Mouse (Mus musculus) thymus, adult 18-20 months (tissue): ENCODE data around the gene Ltc4s.
A peak's percentile ranks its signal among the peaks of the same experiment; 100 is the strongest.

Source experiments
- DNase-seq, 2 experiments: peaks; one replicate each; pipeline ENCODE4 v3.0.0; 2022; ENCODE audit warnings: mixed read lengths in 2 of 2

The Ltc4s gene

DNA sequence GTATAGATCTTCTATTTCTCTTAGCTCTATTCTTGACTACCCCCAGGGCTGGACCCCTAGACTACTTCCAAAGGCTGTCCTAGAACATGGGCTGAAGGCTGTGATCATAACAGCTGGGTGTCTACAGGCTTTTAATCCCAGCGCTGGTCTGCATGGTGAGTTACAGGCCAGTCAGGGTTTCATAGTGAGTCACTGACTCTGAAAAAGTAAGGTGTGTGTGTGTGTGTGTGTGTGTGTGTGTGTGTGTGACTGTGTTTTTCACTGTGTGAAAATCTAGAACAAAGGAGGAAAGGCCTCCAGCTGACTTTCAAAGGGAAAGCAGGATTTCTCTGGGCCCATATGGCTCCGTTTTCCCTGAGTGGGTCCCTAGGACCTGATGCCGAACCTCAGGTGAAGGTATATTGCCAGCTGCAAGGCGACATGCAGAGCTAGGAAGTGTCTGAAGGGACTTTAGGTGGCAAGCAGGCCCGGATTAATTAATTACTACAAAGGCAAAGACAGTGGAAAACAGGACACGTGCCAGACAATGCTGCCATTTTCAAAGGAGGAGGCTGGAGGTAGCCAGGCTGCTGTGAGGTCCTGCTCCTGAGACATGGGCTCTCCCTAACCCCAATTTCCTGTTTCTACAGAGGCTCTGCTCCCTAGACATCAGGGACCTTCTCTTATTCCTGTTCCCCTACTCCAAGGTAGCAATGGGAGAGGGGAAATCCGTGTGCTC, 15.7 kb downstream of the Ltc4s start:
- DNase-seq: no peak

DNA sequence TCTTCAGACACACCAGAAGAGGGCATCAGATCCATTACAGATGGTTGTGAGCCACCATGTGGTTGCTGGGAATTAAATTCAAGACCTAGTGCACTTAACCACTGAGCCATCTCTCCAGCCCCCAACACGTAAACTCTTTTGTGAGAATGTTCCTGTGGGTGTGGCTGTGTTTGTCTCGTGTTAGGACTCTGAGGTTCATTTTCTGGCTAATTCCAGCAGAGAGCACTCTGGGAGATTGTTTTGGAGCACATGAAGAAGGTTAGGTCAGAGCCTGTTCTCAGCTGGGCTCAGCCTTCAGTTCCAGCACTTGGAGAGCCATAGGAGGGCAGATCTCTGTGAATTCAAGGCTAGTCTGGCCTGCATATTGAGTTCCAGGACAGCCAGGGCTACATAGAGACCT, 18.6 kb downstream of the Ltc4s start:
- DNase-seq: no peak

DNA sequence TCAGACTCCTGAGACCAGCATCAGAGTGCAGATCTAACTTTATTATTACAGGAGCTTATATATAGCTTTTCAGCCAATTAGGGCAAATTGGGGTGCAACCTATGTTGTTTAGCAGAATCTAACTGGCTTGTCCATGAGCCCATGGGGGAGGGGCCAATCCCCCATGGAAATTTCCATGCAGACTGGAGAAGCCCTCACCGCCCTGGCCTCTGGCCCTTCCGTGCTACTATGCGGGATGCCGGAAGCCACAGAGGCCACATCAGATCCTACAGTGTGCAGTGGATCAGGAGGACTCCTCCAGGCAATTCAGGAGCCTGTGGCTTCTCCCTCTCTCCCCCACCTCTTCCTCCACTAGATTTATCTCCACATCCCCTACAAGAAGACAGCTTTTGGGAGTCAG, 20.6 kb downstream of the Ltc4s start:
- no peak for DNase-seq

DNA sequence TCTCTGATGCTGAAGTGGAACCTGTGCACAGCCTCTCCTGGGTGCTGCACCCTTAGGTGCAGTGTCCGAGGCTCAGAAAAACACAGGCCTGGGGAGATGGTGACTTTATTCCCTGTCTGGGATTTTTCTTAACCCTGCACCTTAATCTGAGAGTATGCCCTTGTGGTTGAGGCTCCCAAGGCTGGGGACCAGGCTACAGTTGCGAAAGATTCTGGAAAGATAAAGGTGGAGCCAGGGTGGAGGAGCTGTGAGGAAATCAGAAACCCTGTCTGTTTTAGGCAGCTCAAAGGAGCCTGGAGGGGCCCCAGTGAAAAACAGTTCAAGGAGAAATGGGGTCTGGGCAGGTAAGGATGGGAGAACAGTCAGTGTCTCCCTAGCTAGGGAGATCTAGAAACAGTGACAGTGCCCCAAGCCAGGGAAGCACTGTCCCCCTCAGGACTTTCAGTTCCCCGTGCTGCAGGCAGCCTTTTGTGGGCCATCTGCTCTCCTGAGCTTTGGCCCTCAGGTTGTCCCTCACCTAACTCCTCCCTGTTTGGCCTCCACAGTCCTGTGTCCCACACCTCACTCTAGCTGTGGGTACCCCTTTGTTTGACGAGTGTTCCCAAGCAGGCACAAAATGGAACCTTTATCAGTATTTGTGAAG, 21.6 kb downstream of the Ltc4s start:
- no peak for DNase-seq

DNA sequence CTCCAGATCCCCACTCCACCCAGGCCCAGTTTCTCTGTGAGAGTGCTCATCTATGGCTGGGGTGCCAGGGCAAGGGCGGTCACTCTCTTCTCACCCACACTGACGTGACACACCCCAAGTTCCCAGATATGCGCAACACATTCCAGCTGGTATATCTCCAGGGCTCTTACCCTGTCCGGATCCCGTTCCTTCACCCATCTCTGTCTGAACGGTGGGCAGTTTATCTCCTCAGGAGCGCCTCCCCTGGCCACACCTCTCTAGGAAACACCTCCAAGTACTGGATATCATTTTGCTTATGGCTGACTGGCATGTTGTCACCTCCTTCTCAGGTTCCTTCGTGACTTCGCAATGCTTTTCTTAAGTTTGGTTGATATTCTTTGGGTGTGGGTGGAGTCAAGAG, 22.8 kb downstream of the Ltc4s start:
- DNase-seq: no peak

DNA sequence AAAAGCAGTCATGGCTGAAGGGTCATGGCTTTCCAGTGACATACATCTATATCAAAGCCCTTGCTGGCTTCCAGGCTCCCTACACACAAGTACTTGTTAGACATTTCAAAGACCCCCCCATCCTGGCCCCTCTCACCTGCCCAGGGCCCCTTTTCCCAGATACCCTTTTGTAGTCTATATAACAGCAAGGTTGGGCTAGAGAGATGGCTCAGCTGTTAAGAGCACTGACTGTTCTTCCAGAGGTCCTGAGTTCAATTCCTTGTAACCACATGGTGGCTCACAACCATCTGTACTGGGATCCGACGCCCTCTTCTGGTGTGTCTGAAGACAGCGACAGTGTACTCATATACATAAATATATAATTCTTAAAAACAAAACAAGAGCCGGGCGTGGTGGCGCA, 23.8 kb downstream of the Ltc4s start:
- DNase-seq: no peak

DNA sequence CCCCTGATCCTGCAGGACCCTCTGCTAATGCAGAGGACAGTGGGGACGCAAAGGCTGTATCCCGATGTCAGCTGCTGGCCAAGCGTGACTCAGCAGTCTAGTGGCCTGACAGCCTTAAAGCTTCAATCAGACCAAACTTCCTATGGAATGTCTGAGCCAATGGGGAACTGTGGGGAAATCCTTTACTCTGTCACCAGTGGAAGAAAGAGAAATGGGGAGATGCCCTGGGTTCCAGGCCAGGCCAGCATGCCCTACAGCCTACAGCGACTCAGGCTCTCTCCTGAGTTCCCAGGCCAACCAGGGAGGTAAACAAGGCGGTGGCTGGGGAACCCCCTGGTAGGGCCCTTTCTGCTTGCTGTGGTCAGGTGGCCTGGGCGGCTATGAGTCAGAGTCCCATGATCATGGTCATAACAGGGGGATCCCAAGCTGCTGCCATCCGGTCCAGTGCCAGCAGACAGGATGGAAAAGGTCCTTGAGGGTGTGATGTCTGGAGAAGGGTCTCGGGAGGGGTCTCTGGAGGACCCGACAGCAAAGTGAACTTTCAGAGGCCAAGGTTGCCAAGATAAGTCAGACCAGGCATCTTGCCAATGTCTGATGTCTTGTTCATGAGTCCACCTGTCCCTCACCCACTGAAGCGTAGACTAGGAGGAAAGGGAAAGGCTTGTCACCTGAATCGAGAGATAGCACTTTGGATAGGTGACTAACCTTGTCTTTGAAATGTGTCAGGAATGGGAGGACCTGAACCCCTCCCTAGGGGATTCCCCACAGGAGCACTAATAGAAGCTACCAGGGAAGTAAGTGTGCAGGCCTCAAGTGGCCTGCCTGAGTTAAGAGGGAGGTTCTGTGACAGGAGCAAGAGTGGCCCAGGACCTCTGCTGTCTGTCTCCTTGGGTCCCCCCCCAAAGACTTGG, 25.3 kb downstream of the Ltc4s start:
- no peak for DNase-seq

DNA sequence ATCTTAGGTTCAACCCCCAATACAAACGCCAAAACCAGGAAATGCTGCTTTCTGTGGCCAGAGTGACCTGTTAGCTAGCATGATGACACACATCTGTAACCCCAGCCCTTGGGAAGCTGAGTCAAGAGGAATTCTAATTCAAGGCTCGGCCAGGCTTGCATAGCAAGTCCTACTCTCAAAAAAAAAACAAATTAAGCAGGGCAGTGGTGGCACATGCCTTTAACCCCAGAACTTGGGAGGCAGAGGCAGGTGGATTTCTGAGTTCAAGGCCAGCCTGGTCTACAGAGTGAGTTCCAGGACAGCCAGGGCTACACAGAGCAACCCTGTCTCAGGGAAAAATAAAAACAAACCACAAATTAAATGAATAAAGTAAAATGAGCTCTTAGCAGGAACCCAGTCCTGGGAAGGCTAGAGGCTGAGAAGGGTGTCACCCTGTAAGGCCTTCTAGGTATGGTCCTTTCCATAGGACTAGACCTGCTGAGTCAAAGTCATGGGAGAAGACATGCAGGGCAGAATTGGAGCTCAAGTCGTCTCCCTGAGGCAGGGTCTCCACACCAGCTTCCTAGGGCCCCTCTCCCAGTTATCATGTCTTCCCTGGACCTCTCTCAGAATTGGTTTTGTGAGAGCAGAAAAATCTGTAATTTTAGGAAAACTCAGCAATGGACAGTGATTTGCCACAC, 26.2 kb downstream of the Ltc4s start:
- DNase-seq: no peak

DNA sequence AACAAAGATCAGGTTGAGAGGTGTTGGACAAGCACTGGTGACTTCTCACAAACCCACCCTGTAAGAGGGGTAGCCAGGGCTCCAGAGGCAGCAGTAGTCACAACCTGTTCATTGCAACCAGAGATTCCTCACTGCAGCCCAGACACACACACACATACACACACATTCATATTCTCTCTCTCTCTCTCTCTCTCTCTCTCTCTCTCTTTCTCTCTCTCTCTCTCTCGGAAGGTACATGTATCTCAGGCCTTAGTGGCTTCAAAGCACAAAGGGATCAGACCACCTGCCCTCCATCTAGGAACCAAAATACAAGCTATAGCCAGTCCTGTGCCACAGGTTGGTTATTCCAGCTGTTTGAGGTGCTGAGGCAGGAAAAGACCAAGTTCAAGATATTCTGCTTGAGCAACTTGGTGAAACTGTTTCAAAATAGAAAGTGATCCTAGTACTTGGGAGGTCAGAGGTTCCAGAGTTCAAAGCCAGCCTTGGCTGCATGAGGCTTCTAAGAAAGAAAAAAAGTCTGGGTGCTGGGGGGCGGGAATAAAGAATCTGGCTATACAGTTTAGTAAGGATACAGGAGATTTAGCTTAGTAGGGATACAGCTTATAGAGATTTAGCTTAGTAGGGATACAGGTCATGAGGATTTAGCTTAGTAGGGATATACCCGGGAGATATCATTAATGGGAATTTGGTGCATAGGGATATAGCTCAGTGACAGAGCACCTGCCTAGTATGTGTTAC, 26.9 kb downstream of the Ltc4s start:
- DNase-seq: no peak

DNA sequence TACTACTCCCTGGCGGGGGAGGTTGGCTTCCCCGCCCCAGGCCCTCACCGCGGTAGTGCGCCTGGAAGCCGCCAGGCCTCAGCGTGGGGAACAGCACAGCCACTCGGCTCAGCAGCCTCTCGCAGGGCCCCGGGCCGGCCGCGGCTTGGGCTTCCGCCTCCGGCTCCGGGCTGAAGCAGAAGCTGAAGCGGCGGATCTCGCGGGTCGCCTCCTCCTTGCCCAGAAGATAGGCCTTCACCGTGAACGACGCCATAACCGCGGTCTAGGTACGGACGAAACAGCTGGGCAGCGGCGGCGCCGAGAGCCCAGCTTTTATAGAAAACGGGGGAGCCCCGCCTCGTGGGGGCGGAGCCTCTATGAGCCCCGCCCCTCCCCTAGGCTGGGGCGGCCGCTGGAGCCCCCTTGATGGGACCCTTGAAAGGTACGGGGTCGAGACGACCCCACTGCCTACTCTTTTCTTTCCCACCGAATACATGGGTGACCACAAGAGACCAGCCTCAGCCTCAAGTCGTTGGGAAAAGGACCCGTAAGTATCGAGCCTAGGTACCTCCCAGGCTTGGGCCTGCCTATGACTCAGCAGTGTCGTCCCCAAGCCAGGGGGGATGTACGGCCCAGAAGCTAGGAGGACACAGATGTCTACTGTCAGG, 27.8 kb downstream of the Ltc4s start, which contains the start of the genes Sqstm1 and Mgat4b:
Sqstm1 (minus strand) TSS at position 323 of the 647 bp plus-strand sequence.
Mgat4b (plus strand) TSS at position 386 of the 647 bp plus-strand sequence.
- DNase-seq: peak; percentile 65 to 71

DNA sequence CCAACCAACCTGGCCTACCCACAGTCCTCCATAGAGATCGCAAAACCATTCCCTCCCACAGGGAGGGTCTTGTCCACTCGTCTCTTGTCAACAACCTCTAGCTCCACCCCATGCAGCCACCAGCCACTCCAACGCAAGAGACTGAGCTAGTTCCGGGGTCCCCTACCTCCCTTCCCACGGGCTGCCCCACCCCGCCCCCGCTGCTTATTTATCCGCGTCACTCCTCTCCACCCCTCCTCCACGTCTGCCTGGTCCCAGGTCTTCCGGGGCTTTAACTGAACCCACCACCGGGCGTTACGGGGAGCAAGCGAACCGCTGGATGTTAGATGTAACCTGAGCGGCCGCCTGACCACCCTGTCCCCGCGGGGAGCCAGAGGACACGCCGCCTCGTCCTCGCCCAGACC, 28.3 kb downstream of the Ltc4s start:
- DNase-seq: peak; percentile 90 to 91

DNA sequence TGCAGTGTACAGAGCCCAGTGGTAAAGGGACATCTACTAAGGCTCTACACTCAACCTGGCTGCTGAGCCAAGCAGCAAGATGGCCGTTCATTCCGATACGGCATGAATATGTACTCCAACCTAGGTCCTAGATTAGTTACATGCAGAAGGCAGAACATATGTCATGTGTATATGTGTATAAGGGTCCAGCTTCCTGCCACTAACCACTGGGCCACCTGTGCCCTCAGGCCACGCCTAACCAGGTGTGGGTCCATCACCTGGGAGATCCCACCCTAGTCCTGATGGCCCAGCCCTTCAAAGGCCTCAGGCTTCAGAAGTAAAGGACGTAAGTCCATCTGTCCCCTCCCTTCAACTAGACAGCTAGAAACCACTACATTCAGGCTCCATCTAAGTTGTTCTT, 30.4 kb downstream of the Ltc4s start:
- no peak for DNase-seq

DNA sequence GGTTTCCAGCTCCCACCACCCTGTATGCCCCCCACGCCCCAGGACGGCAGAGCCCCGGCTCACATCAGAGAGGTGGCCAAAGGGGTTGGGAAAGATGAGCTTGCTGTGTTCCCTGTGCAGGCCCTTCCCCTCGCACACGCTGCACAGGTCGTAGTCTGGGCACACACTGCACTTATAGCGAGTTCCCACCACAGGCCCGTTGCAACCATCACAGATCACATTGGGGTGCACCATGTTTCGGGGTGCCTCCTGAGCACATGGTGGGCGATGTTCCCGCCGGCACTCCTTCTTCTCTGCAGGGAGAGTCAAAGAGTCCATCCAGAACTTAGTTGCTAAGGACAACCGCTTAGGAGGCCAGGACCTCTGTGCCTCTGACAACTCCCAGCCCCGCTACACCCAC, 31.1 kb downstream of the Ltc4s start:
- DNase-seq: no peak

DNA sequence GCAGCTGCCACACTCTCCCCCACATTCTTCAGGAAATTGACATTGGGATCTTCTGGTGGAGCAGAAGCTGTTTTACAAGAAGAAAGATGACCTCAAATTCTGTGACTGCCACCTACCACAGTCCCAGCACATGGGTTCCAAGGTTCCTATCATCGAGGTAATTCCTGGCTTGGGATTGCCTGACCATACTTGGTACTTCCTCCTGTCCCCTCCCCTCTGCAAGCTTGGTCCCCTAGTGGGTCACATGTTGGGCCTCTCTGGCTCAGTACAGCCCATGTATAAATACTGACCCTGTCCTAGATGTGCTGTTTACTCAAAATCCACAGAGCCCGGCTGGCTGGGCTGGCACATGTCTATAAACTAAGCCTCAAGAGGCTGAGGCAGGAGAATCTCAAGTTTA, 32.4 kb downstream of the Ltc4s start:
- no peak for DNase-seq

DNA sequence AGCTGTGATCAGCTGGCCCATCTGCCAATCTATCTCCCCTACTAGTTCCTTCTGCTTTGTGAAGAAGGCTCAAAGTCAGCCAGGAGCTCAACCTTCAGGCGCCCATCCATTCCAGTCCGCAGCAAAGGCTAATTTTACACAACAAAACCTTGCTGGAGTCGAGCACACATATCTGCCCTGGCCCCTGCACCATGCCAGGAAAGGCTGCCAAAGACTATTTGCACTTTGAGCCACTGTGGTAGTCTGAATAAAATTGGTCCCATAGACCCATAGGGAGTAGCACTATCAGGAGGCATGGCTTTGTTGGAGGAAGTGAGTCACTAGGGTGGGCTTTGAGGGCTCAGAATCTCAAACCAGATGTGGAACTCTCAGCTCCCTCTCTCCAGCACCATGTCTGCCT, 33.0 kb downstream of the Ltc4s start:
- DNase-seq: no peak

DNA sequence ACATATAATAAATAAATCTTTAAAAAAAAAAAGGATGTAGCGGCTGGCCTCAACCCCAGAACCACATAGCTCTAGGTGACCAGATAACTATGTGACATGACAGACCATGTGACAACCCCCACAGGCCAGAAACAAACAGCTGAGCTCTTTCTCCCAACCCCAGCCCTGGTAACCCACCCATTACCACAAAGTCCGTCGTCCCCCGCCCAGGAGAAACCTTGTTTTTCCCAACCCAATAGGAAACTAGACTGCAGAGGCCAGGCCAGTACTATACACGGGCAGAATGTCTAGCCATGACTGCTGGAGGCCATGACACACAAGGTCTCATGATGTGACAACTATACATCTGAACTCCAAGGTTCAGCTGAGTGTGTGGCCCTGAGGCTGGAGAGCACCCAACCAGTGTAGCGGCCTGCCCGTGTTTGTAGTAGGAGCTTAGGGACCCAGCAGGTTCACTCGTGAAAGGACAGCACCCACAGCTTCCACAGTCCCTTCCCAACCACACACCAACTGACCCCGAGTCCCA, 35.1 kb downstream of the Ltc4s start:
- no peak for DNase-seq

DNA sequence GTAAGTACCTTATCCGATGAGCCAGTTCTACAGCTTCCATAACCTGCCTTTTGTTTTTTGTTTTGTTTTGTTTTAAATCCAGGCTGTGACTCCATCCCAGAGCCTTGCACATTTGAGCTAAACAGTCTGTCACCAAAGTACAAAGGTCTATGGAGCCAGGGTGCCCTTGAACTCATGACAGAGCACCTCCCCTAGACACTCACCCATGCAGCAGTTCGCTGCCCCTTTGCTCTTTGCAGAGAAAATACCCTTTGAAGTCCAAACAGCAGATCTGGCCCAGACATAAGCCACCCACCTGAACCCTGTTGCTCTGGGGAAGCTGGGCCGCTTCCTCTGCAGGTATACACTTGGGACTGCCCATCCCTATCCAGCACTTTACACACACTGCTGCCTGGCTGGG, 36.8 kb downstream of the Ltc4s start:
- DNase-seq: no peak

DNA sequence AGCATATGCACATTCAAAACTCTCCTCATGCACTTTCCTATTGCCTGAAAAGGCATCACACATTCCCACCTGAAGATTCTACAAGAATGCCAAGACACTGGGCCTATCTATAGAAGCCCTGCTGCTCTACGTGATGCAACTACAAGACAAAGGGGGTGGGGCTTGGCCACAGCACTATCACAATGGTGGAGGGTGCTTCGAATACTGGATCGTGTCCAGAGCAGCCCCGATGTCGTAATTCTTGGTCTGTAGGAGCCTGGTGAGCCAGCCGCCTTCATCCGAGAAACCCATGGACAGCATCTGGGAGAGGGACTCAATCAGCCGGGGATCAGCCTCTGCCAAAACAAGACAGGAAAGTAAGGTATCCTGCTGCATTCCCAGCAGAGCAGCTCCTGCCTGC, 37.8 kb downstream of the Ltc4s start:
- DNase-seq: no peak

DNA sequence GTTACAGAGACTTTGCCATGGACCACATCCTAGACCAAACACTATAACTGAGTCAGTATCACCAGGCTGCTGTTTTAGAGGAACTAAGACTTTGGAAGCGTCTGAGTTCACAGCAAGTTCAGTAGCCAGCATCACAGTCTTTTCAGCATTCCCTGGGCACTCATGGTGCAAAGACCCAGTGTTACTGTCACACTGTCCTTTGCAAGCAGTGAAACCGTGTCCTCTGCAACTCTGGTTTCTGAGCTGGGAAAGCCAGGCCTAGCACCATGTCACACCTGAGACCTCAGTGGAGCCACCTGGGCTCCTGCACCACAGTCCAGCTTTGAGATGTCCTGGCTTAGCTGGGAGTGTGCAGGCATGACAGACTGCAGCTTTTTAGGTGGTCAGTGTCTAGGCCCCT, 39.5 kb downstream of the Ltc4s start:
- DNase-seq: no peak

DNA sequence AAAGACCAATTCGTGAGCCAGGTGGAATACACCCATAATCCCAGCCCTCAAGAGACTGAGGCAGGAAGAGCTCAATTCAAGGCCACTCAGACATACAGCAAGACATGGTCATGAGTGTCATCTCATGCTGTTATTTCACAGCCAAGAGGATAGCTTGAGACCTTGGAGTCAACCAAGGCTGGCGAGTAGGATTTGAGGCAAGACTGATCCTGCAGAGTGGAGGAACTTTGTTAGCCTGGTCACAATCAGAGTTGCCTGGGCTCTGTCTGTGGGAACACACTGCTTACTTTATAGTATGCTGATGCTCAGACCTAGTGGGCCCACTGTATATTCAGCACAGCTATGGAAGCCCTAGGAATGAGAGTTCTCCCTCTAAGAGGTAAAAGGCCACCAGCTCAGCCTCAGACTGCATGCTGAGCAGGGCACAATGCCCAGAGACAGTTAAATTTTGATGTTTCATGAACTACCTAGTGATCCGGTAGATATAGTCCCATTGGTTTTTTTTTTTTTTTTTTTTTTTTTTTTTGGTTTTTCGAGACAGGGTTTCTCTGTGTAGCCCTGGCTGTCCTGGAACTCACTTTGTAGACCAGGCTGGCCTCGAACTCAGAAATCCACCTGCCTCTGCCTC, 40.1 kb downstream of the Ltc4s start:
- DNase-seq: no peak

DNA sequence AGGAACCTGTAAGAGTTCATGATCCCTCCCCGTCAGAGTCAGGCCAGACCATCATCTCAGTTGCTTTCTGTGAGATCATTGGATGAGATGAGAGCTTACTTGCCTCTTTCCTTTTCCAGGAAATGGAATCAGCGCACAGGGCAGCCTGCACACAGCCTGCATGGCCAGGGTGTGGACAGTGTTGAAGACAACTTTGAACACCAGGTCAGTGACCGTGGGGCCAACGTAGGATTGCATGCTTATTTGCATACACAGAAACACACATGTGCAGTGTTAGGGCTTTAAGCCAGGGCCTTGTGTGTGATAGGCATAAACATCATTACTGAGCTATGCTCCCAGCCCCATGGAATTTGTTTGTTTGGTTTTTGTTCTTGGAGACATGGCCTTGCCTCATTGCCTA, 40.9 kb downstream of the Ltc4s start:
- no peak for DNase-seq
